Mouse (Mus musculus) skeletal muscle tissue, adult 2 months (tissue): ENCODE results near the gene Gtf2ird1.

Source experiments
- DNase-seq: peaks from one replicate; pipeline ENCODE4 v3.0.0-alpha.2; 2012; ENCODE audit warnings: low read depth, low spot score

The Gtf2ird1 gene

GRCm38 (mm10) chr5:134445208-134445831 is 11.2 kb downstream of the Gtf2ird1 start:
- no peak for DNase-seq

GRCm38 (mm10) chr5:134444473-134444872 is 12.0 kb downstream of the Gtf2ird1 start:
- DNase-seq = no peak

DNA sequence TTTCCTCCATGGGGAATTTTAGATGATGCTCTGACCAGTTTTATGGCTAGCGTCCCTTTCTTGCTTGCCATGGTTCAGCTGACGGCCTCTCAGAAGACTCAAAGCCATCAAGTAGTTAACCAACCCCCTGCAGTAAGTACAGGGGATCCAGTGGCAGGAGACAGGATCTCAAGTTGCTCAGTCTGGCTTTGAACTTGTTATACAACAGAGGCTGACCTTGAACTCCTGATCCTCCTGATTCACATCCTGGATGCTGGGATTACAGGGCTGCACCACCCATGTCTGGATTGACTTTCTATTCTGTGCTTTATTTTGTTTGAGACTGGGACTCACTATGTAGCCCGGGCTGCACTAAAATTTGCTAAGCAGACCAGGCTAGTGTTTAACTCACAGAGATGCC is 14.4 kb downstream of the Gtf2ird1 start:
- no peak for DNase-seq

DNA sequence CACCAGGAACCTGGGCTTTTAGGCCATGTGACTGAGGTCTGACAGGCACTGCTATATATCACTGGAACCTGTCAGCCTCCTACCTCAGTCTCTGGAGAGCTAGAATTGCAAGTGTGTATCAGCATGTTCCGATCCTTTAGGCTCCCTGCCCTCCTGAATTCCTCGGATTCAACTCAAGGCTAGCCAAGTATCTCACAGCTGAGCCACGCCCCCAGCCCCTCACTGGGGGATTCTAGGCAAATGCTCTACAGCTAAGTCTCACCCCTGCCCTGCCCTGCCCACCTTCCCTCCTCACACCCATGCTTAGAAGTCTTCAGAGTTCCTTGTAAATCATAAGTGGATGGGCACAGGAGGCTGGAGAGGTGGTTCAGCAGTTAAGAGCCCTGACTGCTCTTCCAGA is 15.4 kb downstream of the Gtf2ird1 start:
- no peak for DNase-seq

DNA sequence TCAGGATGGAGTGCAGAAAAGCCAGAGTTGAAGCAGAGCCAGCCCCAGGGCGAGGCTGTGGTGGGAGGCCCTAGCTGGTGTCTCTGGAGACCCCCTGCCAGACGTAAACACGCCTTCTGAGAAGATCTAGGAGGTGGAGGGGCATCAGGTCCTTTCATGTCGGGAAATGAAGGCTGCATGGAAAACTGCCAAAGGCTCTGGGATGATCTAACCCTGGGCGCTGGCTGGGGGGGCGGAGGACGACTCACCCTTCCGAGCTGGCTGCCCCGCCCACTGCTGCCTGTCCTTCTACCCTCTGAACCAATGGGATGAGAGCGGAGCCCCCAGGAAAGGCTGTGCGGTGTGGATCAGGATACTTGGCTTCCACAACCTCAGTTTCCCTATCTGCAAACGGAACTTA is 16.4 kb downstream of the Gtf2ird1 start:
- DNase-seq = no peak

DNA sequence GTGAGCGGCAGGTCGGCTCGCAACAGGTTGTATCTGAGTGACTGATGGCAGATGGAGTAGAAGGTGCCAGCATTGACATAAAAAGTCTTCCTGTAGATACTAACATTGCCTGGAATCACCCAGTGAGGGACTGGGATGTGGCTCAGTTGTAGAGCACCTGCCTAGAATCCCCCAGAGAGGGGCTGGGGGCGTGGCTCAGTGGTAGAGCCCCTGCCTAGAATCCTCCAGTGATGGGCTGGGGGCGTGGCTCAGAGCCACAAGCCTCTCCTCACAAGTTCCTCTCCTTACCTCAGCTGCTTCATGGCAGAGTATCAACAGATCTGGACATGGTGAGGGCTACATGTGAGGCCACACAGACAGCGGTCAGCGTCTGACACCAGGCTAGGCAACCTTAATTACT is 17.0 kb downstream of the Gtf2ird1 start:
- DNase-seq = no peak

- no peak for DNase-seq
Measured at GRCm38 (mm10) chr5:134438676-134439425, 17.7 kb downstream of the Gtf2ird1 start.

DNA sequence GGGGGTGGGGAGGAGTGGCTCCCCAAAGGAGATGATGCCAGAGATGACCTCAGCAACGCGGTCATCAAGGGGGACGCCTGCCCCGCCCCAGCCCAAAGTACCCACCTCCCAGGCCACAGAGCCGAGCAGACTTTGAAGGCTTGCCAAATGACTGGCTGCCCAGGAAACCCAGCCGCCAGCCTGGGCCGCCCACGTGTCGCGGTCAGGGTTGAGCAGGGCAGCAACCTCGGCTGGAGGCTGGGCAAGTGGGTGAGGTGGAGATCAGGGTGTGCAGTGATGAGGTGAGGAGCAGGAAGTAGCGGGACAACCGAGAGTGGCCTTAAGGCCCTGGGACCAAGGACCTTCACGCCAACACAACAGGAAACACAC is 19.1 kb downstream of the Gtf2ird1 start:
- peak; percentile 67 for DNase-seq

DNA sequence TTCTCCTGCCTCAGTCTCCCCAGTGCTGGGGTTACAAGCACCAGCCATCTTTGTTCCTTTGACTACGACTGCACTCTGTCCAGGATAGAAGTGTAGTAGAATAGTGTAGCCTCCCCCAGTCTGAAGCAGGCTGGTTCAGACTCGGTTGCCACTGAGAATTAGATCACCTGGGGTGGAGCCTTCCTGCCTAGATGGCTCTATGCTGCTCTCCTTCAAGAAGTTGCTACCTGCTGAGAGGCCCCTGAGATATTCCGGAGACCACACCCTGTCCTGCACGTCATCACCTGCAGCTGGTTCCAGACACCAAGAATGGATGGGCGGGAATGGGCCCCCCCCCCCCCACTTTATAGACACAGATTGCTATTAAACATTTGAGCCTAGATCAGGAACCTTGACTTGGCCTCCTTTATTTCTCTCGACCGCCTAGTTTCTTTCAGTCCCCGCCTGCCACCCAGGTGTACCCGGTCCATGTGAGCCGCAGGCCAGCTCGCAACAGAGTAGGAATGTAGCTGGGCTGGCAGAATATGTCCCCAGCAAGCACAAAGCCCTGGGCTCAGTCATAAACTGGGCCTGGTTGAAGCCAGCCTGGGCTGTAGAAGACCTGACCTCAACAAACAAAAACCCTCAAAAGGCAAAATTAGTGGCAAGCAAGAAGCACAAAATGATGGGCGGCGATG is 19.6 kb downstream of the Gtf2ird1 start:
- DNase-seq = no peak

- DNase-seq = peak; percentile 88
Measured at GRCm38 (mm10) chr5:134435836-134436331, 20.6 kb downstream of the Gtf2ird1 start.

- DNase-seq = no peak
Measured at GRCm38 (mm10) chr5:134433137-134433536, 23.4 kb downstream of the Gtf2ird1 start.

- DNase-seq = no peak
Measured at GRCm38 (mm10) chr5:134430087-134430486, 26.4 kb downstream of the Gtf2ird1 start.

DNA sequence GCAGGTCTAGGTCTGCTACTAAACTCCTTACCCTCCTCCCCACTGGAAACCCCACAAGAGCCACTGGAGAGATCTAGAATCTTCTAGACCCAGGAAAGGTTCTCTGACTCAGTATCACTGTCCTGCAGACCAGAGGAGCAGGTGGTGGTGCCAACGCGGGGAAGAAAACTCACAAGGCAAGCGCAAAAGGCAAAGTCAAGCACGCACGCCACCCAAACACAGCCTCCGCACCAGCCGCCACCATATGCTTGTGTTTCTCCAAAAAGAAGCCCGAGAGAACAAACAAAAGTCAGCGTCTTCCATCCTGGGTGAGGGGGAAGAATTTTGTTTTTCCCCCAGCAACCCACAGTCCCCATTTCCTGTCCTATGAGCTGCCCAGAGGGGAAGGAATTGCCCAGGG is 28.9 kb downstream of the Gtf2ird1 start:
- DNase-seq = no peak

DNA sequence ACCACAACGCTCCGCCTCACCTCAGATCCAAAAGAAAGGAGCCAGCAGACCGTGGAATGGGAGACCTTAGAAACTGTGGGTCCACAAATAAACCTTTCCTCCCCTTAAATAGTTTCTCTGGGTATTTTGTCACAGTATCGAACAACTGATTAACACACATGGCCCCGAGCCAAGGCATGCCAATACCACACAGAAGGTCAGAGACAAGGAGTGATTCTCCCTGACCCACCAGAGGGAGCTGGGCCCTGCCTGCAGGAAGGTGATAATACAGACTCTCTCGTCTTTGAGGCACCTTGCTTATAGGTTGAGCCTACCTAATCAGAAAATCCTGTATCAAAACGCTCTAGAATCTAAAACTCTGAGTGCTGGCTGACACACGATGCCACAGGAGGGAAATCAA is 30.9 kb downstream of the Gtf2ird1 start:
- no peak for DNase-seq

DNA sequence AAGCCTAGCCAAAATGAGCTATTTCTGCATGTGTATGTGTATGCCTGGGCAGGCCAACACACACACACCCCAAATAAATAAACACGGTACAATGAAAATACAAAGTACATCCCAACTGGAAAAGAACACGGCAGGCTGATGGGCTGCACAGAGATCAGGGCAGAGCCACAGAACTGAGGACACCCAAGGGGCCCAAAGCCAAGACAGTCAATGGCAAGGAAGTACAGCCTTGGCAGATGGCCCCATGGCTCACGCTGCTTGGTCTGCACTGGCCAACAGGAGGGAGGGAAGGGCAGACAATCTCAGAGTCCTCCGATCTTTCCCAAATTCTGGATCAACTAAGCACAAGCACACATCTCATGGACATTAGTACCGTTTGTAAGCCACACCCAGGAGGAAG is 32.6 kb downstream of the Gtf2ird1 start:
- peak; percentile 86 for DNase-seq

- no peak for DNase-seq
Measured at GRCm38 (mm10) chr5:134423372-134423771, 33.1 kb downstream of the Gtf2ird1 start.

GRCm38 (mm10) chr5:134422265-134422925 is 34.1 kb downstream of the Gtf2ird1 start:
- DNase-seq = no peak

- peak; percentile 79 for DNase-seq
Measured at GRCm38 (mm10) chr5:134421061-134421460, 35.5 kb downstream of the Gtf2ird1 start.

- no peak for DNase-seq
Measured at GRCm38 (mm10) chr5:134419700-134420099, 36.8 kb downstream of the Gtf2ird1 start.

- DNase-seq = peak; percentile 39
Measured at GRCm38 (mm10) chr5:134418315-134419074, 38.0 kb downstream of the Gtf2ird1 start.

DNA sequence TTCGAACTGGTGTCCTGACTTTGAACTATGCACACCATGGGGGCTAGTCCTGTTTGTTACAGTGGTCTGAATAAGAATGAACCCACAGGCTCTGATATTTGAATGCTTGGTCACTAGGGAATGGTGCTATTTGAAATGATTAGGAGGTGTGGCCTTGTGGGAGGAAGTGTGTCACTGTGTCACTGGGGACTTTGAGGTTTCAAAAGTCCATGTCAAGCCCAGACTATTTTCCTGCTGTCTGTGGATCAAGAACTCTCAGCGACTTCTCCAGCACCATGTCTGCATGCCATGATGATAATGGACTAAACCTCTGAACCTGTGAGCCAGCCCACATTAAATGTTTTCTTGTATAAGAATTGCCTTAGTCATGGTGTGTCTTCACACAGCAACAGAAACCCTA is 44.2 kb downstream of the Gtf2ird1 start:
- no peak for DNase-seq
